Mouse (Mus musculus): Measurements from ENCODE around the gene Tex52. TPM values are rescaled to one million over a fixed set of nuclear protein-coding genes. Genes with fewer than 3 reads are reported as not detected.

The Tex52 gene
- polyA plus RNA-seq (2015; fragmentation: Nextera tagmentation; extraction: Ambion mirVana) = 0.16 TPM in 1 of 2 replicates, not detected in the other

DNA sequence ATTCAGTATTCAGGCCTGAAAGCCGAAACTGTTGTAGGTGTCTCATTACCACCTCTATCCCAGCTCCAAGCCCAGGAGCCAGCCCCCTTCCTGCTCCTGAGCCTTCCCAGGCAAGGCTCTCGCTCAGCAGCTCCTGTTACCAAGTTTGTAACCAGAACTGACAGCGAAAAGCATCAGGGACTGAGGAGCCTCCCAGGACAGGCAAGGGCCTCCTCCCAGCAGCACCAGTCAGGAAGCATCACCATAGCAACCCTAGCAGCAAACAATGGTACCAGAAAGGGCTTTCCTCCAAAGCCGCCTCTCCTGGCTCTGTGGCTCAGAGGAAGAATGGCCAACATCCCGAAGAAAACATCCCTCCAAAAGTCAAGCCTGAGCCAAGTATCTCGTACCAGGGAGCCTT, at the start of gene Tex52, which contains the start of gene Gm44596:
Tex52 (plus strand) TSS at position 265 of the 400 bp plus-strand sequence.
Gm44596 (plus strand) TSS at position 312 of the 400 bp plus-strand sequence.

DNA sequence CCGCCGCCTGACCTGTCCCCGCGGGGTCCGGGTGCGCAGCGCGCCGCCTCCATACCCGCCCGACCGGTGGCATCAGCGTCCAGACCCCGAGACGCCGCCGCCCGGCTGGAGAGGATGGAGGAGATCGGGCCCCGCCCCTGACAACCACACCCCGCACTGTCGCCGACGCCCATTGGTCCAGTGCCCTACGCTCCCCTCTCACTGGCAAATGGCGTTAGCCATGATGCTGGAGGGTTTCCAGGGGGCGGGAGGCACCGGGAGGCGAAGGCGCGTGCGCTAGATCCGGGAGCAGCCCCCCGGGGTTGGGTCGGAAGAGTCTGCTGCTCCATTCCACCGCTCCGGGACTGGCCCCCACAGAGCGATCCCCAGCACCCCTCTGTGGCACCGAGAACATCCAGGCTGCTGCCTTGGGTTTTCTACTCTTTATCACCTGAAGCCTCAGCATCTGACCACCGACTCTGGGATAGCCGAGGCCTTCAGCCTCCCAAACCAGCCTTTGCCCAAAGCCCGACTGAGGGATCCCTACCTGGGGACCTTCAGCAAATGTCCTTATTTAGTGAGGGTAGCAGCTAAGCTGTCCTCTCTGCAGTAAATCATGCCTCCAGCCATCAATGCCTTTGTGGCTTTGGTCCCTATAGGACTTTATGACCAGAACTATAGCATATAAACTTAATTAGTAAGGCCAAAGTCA, 19.4 kb upstream of the Tex52 start, which contains the start of gene Tulp3:
Tulp3 (minus strand) TSS at position 126 of the 691 bp plus-strand sequence.

DNA sequence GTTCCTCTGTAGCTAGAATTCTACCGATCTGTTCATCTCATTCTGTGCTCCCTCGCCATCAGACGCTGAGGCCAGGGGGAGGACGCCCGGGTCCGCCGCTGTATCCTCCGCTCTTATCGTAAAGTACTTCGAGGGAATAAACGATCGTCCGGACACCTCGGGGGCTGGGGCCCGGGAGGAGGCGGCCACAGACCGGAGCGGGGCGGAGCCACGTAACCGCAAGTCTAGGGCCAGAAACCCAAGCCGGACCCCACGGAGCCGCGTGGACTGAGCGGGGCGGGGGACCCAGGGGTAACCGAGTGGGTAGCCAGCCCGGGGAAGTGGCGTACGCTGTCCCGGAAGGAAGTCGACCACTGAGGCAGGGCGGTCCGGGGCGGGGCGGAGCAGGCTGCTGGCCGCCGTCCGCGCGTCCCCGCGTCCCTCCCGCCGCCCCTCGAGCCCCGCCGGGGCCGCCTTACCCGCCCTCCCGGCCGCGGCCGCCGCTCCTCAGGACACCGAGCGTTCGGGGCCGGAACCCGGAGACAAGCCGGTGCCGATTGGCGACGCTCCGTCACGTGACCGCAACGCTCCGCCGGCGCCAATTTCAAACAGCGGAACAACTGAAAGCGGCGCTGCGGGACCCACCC, 12.8 kb upstream of the Tex52 start, which contains the start of the genes Rhno1 and Foxm1:
Rhno1 (minus strand) TSS at position 531 of the 626 bp plus-strand sequence.
Foxm1 (plus strand) TSS at position 587 of the 626 bp plus-strand sequence.

DNA sequence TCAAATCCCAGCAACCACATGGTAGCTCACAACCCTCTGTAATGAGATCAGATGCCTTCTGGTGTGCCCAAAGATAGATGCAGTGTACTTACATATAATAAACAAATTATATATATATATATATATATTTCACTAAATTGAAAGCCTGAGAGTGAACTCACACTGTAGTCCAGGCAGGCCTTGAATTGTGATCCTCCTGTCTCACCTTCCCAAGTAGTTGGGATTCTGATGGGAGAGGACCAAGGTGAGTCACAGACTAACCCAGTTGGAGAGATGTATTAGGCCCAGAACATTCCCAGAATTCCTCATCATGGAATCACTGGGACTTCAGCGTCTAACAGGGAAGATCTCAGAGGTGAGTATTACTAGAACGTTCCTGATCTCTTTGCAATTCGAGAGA, 23.7 kb downstream of the Tex52 start, which contains the start of gene Nrip2:
Nrip2 (plus strand) TSS at position 301 of the 400 bp plus-strand sequence.

DNA sequence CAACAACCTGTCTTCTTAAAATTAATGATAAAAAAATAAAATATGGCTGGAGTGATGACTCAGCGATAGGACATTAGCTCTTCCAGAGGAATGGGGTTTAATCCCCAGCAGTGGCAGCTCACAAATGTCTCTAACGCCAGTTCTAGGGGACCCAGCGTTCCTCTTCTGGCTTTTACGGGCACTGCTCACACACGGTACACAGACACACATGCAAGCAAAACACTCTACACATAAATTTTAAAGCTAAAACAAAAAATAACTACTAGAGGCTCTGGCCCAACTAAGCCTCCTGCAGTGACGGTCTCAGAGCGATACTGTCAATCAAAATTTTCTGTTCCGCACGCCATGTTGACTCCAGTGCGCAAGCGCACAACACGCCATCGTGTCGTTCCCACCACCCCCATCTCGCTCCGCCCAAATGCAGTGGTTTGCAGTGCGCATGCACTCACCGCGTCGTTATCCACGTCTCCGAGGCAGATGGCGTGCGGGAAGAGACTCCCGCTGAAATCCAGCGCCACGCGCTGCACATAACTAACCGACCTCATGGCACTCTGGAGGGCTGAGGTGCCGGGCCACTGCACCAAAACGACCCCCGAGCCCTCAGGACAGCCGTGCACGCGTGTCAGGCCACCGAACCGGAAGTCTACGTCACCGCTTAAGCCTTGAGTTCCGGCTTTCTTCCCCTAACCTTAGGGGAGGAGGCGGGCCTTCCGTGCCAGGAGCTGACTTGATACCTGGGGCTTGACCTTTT, 49.2 kb downstream of the Tex52 start, which contains the start of gene Itfg2:
Itfg2 (minus strand) TSS at position 663 of the 751 bp plus-strand sequence.

Other genes with a start within 250 kb of the Tex52 start
- gene Tspan9, start 231.9 kb upstream of the Tex52 start, polyA plus RNA-seq (2015; fragmentation: Nextera tagmentation; extraction: Ambion mirVana) = 41.5 and 46.8 TPM in 2 replicates
- 0.95 and 1.1 TPM in 2 replicates for gene Tead4, start 74.6 kb upstream of the Tex52 start, polyA plus RNA-seq (2015; fragmentation: Nextera tagmentation; extraction: Ambion mirVana)
- gene Tulp3, start 19.6 kb upstream of the Tex52 start, polyA plus RNA-seq (2015; fragmentation: Nextera tagmentation; extraction: Ambion mirVana) = 8.7 and 14.9 TPM in 2 replicates
- gene Rhno1, start 12.5 kb upstream of the Tex52 start, polyA plus RNA-seq (2015; fragmentation: Nextera tagmentation; extraction: Ambion mirVana) = 35.5 and 40.3 TPM in 2 replicates
- 6.0 and 6.9 TPM in 2 replicates for gene Foxm1, start 12.5 kb upstream of the Tex52 start, polyA plus RNA-seq (2015; fragmentation: Nextera tagmentation; extraction: Ambion mirVana)
- not detected in 2 replicates for gene Gm44596, start within 50 bp of the Tex52 start, polyA plus RNA-seq (2015; fragmentation: Nextera tagmentation; extraction: Ambion mirVana)
- 5.3 and 6.0 TPM in 2 replicates for gene Nrip2, start 23.8 kb downstream of the Tex52 start, polyA plus RNA-seq (2015; fragmentation: Nextera tagmentation; extraction: Ambion mirVana)
- 20.5 and 21.0 TPM in 2 replicates for gene Itfg2, start 49.5 kb downstream of the Tex52 start, polyA plus RNA-seq (2015; fragmentation: Nextera tagmentation; extraction: Ambion mirVana)
- gene Fkbp4, start 63.2 kb downstream of the Tex52 start, polyA plus RNA-seq (2015; fragmentation: Nextera tagmentation; extraction: Ambion mirVana) = 161 and 192 TPM in 2 replicates
- 29.3 and 42.7 TPM in 2 replicates for gene Pzp, start 151.3 kb downstream of the Tex52 start, polyA plus RNA-seq (2015; fragmentation: Nextera tagmentation; extraction: Ambion mirVana)
- gene A2ml1, start 206.2 kb downstream of the Tex52 start, polyA plus RNA-seq (2015; fragmentation: Nextera tagmentation; extraction: Ambion mirVana) = 0.80 and 1.3 TPM in 2 replicates
- gene Klrb1a, start 248.1 kb downstream of the Tex52 start, polyA plus RNA-seq (2015; fragmentation: Nextera tagmentation; extraction: Ambion mirVana) = 0.14 TPM in 1 of 2 replicates, not detected in the other

Data from adrenal gland, postnatal 0 days (tissue).